Mouse (Mus musculus) G1E (cell line): ENCODE measurements around the gene Tmco1.

Experiments
- CTCF ChIP-seq: IDR thresholded peaks from 2 replicates; pipeline ENCODE4 v1.5.1; 2012; ENCODE audit warnings: low read depth, low read length, inconsistent platforms, mixed read lengths
- GATA1 ChIP-seq: IDR thresholded peaks from 2 replicates; pipeline ENCODE4 v1.6.1; 2012; ENCODE audit warnings: borderline replicate concordance, low read length, inconsistent platforms, mixed read lengths
- GATA2 ChIP-seq: IDR thresholded peaks from 2 replicates; pipeline ENCODE4 v1.6.1; 2012; ENCODE audit warnings: low read depth, low read length, inconsistent platforms, borderline replicate concordance
- POLR2AphosphoS5 ChIP-seq: IDR thresholded peaks from 2 replicates; pipeline ENCODE4 v1.6.1; 2012; ENCODE audit warnings: low read depth, low read length, inconsistent platforms; ENCODE audit not compliant: insufficient replicate concordance
- TAL1 ChIP-seq: conservative IDR thresholded peaks from 2 replicates; pipeline ENCODE4 v1.6.1; 2012; ENCODE audit warnings: low read depth, low read length, inconsistent platforms, mixed read lengths

DNA sequence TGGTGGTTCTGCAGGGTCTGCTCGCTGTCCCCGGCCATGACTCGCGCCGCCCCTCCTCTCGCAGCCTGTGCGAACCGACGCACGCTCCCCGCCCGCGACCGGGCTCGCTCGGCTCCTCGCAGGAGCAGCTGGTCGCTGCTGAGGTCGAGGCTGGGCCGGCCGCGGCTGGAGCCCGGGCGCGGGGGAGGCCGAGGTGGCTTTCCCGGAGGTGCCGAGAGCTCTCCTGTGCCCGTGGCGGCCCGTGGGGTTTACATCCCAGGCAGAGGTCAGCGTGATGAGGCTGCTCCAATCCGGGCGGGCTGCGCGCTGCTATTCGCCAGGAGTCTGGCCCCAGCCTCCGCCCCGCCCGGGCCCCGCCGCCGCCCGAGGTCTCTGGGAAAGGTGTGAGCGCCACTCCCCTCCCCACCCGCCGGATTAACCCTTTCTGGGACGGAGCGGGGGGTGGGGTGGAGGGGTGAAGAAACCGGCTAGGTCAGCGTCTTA, 23.3 kb upstream of the Tmco1 start:
- no peak for TF ChIP-seq CTCF
- TF ChIP-seq TAL1, result no peak
- no peak for TF ChIP-seq GATA1
- TF ChIP-seq POLR2AphosphoS5, result no peak
- no peak for TF ChIP-seq GATA2
